Mouse (Mus musculus): ENCODE measurements around the gene Runx1.

Gene Runx1

DNA sequence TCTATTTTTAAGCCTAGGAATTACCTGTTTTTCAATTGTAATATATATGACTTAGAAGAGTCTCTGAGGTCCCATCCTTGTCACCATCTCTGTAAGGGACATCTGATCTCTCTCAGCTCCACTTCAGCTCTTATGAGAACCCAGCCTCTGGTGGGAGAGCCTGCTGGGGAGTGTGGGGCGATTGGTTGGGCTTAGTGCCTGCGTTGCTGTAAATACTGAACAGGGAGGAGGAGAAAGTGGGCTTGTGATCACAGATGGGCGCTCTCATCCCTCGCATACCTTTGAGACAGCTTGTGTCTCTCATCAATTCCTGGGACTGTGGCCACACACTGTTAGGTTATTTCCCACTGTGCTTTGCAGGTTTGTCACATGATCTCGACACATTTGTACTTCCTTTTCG, 35.3 kb downstream of the Runx1 start:
- no peak for DNase-seq

DNA sequence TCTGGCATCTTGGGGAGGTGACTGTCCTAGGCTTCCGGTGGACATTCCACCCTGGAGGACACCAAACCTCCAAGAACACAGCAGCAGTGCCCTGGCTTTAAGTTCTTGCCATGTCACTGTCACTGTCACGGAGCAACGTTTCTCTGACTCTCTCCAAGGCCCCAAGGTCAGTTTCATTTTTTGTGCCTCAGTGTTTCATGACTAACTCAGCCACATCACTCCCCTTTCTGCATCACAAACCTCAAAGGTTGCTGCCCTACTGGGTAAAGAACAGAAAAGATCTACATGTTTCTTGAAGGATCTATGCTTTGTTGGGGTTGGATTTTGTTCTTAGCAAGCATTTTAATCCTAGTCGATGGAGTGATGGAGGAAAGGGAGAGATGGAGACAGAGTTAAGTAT, 36.1 kb downstream of the Runx1 start:
- no peak for DNase-seq

DNA sequence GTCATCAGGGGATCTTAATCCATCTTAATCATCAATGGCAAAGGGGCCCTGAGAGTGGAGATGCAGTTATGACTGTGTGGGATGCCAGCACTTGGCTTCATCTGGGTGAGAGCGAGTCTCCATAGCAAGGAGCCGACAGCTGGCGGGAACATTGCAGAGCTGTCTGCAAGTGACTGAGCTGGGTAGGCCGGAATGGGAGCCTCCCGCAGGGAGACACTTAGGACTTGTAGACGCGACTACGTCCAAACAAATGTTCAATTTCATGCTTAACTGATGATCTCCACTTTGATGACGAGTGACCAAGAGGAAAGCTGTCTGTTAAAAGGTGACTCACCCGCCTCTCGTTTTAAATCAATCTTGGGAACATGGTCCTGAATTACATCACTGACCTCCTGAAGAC, 37.5 kb downstream of the Runx1 start:
- DNase-seq, result no peak

DNA sequence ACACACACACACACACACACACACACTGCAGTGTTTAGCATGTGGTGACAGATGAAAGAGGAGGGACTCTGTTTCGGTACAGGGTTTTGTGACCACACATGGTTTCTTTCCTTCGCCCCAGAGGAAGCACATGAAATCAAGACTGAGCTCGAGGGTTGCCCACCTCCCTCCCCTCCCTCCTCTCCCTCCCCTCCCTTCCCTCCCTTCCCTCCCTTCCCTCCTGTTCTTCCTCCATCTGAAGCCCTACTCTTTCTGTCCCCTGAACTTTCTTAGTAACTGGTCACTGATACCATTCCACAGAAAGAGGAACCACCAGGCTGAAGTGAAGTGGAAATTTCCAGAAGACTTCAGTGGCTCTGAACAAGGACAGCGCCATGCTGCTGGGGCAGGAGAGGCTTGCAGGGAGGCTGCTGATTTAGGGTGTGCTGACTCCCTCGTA, 39.0 kb downstream of the Runx1 start:
- DNase-seq, result no peak

DNA sequence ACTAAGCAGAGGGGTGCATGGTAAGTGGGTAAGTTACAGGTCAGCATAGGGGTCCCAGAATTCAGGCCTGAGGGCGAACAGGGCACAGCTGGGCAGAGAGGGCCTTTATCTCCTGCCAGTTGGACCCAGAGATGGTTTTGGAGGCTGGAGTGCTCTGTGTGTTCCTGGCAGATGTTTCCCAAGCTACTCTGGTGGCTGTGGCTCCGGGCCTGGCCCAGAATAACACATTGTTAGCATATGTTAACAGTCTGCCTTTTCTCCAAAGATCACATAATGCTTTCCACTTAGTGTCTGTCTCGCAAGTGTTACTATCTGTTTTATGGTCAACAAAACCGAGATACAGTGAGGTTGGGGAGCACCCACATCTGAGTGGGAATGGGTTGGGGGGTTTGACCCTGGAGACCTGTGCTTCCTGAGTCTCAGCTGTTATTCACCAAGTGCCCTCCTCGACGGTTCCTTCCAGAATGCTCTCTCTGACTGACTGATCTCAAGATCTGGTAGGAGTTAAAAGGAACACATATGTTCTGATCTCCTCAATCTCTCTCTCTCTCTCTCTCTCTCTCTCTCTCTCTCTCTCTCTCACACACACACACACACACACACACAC, 39.6 kb downstream of the Runx1 start:
- peak; percentile 31 for DNase-seq

DNA sequence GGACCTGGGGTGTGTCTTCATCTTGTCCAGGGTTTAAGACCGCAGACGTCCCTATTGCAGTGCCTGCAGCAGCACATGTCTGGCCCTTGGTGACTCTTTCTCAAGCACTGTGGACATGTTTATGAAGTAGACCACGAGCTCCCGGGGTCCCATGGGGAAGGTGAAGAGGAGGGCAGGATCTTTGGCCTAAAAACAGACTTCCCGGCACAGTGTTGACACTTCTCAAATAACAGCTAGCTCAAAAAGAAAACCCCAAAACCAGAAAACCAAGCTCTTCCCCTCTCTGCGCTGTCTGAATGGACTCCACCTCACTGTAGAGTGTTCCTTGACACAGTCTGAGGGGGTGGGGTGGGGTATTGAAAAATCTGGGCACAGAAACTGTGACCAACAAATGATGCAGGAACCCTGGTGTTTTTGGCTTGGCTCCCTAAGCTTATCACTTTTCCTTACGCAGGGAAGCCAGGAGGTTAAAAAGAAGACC, 42.3 kb downstream of the Runx1 start:
- DNase-seq, result peak; percentile 32

DNA sequence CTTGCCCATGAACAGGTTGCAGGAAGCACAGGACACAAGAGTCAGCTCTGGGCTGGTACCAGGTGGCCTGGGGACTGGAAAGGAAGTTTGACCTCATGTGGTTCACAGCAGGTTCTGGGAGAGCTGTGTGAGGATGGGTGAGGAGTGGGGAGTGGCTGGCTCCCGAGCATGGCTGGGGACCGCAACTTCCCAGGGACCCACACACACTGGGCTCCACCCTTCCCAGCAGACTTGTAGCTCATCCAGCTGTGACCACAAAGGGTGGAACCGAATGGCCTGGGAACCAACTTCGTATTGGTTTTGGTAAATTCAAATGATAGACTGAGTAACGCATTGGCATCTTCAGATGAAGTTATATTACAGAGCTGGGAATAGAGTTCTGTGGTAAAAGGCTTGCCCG, 43.5 kb downstream of the Runx1 start:
- DNase-seq, result no peak

DNA sequence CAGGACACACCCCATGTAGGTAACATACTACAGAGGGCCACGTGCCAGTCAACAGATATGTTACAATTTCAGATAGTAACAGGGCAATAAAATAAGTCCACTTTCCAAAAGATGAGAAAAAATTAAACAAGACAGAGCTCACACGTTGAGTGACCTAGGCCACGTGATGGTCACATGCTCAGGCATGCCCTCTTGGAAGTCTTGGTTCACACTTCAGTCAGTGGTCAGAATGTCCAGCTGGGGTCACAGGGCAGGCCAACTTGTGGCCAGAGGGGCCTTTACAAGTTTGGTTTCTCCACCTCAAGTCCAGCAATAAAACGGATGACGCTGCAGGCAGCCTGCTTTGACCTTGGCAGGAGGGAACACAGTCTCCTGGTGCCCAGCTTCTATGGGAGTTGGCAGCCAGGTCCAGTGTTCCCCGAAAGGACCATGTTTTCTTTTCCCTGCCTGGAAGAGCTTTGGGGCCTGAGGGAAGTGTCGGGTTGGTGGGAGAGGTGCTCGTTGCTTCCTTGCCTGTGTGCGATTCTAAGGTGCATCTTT, 46.0 kb downstream of the Runx1 start:
- DNase-seq, result no peak

DNA sequence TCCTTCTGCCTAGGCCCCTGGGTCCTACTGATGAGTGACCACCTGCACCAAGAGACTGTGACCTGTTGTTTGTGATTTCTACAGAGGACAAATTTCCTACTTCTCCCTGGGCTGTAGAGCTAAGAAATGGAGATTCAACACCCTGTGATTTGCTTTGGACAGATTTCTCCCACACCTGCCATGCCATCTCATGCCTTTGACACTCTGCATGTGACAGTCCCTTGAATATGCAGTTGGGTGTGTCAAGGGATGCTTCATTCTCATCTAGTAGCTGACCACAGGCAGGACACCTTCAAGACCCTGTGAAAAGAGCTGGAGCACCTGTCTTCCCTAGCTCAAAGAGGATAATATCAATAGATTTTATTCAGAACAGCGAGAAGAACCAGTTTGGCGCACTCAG, 46.8 kb downstream of the Runx1 start:
- DNase-seq, result no peak

DNA sequence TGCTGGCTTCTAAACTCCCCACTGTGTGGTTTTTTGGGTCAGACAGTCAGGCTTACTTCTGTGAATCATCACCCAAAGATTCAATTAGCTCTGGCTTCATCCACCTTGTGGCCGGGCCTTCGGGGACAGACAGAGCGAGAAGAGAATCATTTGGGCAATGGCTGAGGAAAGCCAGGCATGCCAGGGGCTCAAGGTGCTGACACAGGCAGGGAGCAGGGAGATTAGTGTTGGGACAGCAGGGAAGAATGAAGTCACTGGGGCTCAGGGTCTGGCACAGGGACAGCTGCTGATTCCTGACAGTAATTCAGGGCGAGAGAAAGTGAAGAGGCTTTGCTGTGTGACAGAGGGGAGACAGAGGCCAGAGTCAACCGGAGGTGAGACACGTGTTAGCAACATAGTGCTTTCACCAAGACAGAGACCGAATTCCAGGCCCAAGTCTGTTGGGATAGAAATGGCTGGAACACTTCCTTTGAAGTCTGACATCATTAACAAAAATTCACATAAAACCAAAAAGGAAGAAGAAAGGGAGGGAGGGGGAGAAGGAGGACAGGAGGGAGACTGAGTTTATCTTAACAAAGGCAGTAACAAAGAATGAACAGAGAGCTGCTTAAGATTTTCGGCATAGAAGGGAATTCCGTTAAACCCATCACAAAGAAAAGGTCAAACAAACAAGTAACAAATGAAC, 47.7 kb downstream of the Runx1 start:
- DNase-seq, result peak; percentile 20

DNA sequence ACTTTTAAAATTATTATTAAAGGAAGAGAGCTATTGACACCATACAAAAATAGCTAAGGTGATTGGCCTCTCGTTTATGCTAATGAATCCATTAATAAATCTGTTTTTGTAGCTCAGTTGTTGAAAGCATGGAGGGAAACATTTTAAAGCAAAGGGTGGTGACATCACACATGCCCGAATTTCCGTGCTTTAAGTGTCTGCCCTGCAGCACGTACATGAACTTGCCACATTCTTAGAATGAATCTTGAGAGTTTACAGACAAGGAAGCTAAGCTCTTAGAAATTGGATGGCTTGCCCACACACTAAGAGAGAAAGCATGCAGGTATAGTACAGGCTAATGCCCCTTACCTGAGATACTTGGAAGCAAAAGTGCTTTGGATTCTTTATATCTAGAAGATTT, 58.1 kb downstream of the Runx1 start:
- no peak for DNase-seq

DNA sequence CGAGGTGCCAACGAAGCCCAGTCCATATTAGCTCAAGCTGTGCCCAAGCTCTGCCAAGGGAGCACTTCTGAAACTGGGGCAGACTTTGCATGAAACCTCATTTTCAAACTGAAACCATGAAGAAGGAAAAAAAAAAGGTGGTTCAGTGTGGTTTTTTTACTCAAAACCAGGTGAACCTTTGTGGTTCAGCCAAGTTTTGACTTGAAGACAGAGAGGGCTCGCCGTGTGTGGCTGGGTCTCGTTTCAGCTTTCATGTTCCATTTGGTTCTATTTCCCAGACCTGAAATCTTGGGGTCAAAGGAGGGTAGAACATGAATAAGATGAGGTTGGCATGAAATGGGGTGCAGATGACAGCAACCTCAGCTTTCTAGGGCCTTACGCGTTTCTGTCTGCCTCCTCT, 58.5 kb downstream of the Runx1 start:
- DNase-seq, result no peak

DNA sequence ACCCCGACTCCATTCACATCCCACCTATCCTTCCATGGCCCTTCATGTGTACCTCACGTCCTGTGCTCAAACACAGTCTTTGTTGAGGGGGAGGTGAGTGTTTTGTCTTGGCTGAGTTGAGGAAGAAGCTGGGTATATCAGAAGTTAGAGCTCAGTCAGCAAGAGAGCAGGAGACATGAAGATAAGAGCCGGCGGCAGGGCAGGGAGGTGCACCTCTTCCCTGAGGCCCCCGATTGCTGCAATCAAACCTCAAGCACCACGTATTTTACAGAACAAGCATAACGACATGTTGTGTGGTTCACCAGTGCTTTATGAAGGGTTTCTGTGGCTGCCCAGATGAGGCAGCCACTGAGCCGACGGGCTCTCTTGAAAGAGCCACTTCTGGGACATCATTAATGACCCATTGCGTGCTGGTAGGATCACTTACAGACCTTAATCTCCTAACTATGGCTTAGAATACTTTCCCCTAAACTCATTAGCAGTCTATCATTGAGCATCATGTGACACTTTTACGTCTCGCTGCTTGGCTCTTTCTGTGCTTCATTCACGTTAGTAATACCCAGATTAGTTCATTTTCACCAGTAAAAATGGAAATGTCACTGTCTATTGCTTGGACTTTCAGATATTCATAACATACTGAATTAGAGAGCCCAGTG, 61.1 kb downstream of the Runx1 start:
- DNase-seq, result no peak

DNA sequence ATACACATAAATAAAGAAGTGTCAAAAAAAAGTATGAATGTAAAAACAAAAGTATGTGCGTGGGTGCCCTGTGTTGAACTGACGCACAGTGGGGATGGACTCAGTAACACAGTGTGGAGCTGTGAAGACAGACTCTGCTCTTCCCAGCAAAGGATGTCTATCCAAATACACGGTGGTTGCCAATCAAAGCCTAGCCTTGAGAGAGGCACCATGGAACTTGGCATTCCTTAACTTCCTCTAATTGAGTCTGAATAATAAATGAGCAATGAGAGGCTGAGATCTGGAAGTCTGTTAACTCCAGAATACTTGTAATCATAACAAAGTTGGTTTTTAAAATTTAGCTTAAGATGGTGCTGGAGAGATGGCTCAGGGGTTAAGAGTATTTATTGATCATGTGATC, 62.3 kb downstream of the Runx1 start:
- DNase-seq, result no peak

DNA sequence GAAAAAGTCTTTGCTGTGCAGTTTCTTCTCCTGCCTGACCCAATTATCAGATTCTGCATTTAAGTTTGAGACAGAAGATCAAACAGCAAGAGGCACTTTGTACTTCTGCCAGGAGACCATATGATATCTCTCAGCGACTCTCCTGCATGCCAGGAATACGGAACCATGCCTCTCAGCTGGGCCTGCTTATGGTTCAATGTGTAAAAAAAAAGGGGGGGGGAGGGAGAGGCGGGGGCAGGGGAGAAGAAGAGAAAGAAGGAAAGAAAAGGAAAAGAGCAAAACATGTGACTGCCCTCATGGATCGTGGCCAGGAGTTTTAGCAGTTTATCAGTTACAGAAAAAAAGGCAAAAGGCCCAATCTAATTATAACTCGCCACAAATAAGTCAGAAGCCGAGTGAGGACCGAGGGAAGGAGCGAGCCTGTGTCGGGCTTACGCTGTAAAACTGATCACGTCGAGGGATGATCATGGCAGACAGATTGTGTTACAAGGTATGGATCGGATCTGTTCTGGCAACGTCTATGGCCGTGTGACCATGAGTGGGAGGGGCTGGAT, 63.9 kb downstream of the Runx1 start:
- peak; percentile 52 for DNase-seq

DNA sequence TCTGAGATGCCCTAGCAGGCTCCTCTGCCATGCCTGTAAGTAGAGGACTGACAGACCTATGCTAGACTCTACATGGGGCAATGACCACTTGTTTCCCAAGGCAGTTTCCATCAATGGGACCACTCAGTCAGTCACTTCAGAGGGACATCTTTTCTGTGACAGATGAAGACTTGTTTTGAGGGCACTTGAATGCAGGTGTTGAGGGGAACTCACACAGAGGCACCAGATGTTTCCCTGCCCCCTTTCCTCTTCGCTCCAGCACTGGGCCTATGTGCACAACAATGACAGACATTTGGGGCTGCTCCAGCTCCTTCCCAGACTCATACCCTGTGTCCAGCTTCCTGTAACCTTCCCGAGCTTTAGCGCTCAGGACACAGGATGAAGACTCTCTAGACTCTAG, 65.9 kb downstream of the Runx1 start:
- no peak for DNase-seq

DNA sequence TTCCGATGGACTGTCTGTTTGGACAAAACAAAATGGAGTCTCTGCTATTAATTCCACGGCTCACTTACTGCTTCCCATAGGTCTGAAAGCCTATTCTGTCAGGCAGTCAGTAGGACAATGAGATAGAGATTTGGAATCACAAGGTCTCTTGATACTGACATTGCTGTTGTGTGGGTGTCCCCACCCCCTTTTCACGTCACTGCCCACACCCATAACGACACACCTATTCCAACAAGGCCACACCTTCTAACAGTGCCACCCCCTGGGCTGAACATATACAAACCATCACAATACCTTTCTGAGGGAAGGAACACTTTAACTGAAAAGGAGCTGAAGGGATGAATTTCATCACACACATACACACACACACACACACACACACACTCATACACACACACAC, 68.4 kb downstream of the Runx1 start:
- DNase-seq, result no peak

DNA sequence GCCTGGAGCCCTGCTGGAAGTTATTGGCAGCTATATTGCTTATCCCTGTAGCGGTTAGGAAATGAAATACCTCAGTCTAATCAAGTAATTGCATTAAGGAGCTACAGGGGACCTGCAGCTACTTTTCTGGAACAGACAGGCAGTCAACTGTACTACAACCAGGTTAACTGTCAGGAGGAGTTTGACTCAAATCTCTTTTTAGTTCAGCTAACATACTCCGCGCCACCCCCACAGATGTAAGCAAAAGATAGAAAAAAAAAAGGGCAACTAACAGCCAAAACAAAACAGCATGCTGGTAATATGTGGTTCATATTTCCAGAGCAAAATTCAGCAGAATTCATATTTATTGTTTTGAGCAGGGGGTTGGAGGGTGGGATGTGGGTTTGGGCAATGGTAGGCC, 72.0 kb downstream of the Runx1 start:
- DNase-seq, result no peak

DNA sequence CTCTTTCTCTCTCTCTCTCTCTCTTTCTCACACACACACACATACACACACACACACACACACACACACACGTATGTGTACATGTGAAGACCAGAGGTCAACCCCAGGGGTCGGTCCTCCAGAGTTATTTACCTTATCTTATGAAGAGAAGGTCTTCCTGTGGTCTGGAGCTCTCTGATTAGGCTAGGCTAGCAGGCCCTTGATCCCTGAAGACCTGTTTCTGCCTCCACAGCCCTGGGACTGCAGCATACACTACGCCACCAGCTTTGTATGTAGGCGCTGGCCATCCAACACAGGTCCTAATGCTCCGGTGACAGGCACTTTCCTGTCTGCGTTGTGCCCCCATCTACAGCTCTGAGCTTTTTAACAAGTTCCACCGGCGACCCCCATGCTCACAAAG, 72.8 kb downstream of the Runx1 start:
- DNase-seq, result no peak

DNA sequence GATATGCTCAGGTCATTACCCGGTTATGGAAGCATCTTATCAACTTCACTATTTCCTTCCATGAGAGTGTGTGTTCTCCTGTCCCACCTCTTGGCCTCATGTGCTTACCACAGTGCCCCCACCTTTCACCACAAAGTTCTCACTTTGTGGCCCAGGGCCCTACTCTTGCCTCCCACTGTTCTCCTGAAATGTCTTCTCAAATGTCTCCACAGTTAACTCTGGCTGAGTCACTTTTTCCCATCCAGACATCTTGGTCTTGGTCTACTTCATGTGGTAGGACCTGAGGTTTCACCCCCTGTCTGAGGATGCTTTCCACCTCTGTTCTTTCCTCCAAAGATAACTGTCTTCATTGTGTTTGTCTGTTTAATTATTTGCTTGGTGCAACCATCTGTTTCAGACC, 77.7 kb downstream of the Runx1 start:
- no peak for DNase-seq

DNA sequence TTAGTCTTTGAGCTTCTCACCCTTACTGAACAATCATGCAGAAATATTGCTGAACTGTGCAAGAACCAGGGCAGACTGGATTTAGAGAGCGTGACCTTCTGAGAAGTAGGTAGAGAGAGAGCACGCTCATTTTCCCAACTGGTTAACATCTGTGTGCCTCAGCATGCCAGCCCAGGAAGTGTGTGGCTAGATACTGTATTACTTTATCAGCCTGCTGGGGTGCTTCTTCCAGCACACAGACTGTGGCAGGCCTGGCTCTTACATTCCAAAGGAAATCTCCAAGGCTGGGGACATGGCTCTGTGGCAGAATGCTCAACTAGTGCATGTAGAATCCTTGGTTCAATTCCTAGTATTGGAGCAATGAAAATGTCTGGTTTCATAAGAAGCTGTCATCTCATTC, 78.9 kb downstream of the Runx1 start:
- no peak for DNase-seq

DNA sequence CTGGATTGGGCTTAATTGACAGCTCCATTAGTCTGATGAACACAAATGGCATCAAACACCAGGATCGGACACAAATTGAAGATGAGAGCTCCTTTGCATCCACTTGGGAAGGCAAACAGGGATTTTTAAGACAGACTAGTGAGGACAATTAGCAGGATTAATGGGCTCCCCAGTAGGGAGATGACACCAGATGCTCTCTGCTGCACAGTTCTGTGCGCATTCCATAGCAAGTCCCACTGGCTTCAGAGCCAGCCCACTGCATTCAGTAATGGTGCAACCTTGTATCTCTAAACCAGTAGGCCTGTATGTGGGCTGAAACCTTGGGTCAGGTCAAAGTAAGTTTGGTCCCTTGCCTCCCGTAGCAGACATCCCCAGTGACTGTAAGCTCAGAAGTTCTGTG, 80.7 kb downstream of the Runx1 start:
- no peak for DNase-seq

DNA sequence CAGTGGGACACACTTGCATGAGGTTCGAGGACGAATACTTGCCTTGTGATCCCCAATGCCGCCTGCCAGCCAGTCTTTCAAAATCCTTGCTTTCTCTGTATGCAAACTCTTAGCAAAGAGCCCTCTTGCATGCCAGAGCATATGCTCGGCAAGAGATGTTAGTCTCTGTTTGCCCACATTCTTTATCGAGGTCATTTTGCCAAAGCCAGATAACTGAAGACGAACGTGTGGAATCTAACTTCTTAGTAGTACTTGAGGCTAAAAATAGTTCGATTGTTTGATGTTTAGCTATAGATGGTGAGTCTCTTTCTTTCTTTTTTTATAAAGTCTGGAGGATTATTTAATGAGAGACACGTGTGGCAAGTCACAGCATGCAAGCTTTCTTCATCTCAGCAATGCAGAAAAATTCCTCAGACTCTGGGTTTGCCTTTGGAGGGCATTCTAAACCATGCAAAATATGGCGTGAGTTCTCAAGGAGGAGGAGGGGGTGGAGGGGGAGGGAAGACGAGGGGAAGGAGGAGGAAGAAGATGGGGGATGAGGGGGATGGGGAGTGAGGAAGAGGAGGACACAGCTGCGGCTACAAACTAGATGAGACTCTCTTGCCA, 81.7 kb downstream of the Runx1 start:
- DNase-seq, result peak; percentile 20
